Mouse (Mus musculus): ENCODE measurements at regions not wholly inside any gene's neighbourhood (a gene's known extent, or its start where the extent isn't known, plus 50 kb on each side); places are given as distances from the start of the nearest gene placed in this dataset.
A peak's percentile ranks its signal among the peaks of the same experiment; 100 is the strongest.

GRCm38 (mm10) chr19:15827120-15827989 lies 119.8 kb downstream of the Psat1 start:
- H3K36me3 ChIP-seq = no peaks in the 10 kb centered on the region
- no peaks in the 10 kb centered on the region for H3K27me3 ChIP-seq
- 0 out of 2 replicates have a peak overlapping the region, but pooled peaks have one; percentile 10 for H3K4me2 ChIP-seq
- H3K4me3 ChIP-seq (replicated peaks) = no peak overlapping the region
- 16% methylated on average over 9 of the region's 9 CpGs for WGBS
- H3K9ac ChIP-seq (replicated peaks) = no peak overlapping the region
- peak; percentile 88 for ATAC-seq (ENCODE audit: insufficient number of reproducible peaks, insufficient read depth, low FRiP score, low TSS enrichment, low read depth)
- peaks cover 32% of the 10 kb centered on the region for H3K4me1 ChIP-seq (replicated peaks)
- no peaks in the 10 kb centered on the region for H3K9me3 ChIP-seq
- peak overlapping the region; percentile 94 for H3K27ac ChIP-seq

- H3K4me2 ChIP-seq = no peak overlapping the region
- 74% methylated on average over 6 of the region's 6 CpGs for WGBS
- H3K36me3 ChIP-seq = no peaks in the 10 kb centered on the region
- no peak overlapping the region for H3K27ac ChIP-seq
- H3K27me3 ChIP-seq = no peaks in the 10 kb centered on the region
- ATAC-seq (ENCODE audit: insufficient number of reproducible peaks, insufficient read depth, low FRiP score, low TSS enrichment, low read depth) = no peak
- H3K4me3 ChIP-seq (replicated peaks) = no peak overlapping the region
- H3K4me1 ChIP-seq (replicated peaks) = peaks cover 21% of the 10 kb centered on the region
- no peaks in the 10 kb centered on the region for H3K9me3 ChIP-seq
- no peak overlapping the region for H3K9ac ChIP-seq (replicated peaks)
Observed at GRCm38 (mm10) chr19:15823688-15824371, 123.3 kb downstream of the Psat1 start.

GRCm38 (mm10) chr19:15820020-15820419 lies 127.1 kb downstream of the Psat1 start:
- no peaks in the 10 kb centered on the region for H3K4me1 ChIP-seq (replicated peaks)
- H3K9ac ChIP-seq (replicated peaks) = no peak overlapping the region
- 23% methylated on average over 7 of the region's 7 CpGs for WGBS
- no peak overlapping the region for H3K4me3 ChIP-seq (replicated peaks)
- 0 out of 2 replicates have a peak, but pooled peaks cover 3% of the 10 kb centered on the region for H3K9me3 ChIP-seq
- H3K27ac ChIP-seq = no peak overlapping the region
- H3K4me2 ChIP-seq = no peak overlapping the region
- ATAC-seq (ENCODE audit: insufficient number of reproducible peaks, insufficient read depth, low FRiP score, low TSS enrichment, low read depth) = no peak
- H3K27me3 ChIP-seq = no peaks in the 10 kb centered on the region
- H3K36me3 ChIP-seq = no peaks in the 10 kb centered on the region

- ATAC-seq (ENCODE audit: insufficient number of reproducible peaks, insufficient read depth, low FRiP score, low TSS enrichment, low read depth) = no peak
- Histone ChIP-seq H3K9me3 (peaks cover 8% of the 10 kb centered on the region; the same call in 1 of the 2 replicates), H3K4me2 (no peak overlapping the region), H3K4me3 (replicated peaks) (no peak overlapping the region), H3K36me3 (no peaks in the 10 kb centered on the region), H3K27me3 (no peaks in the 10 kb centered on the region), H3K4me1 (replicated peaks) (no peaks in the 10 kb centered on the region), H3K9ac (replicated peaks) (no peak overlapping the region), H3K27ac (no peak overlapping the region)
- 73% methylated on average over 6 of the region's 6 CpGs for WGBS
Observed at GRCm38 (mm10) chr19:15815166-15815565, 132.0 kb downstream of the Psat1 start.

GRCm38 (mm10) chr19:15809008-15809407 lies 138.1 kb downstream of the Psat1 start:
- Histone ChIP-seq H3K4me3 (replicated peaks) (no peak overlapping the region), H3K9me3 (peaks cover 5% of the 10 kb centered on the region; the same call in 1 of the 2 replicates), H3K36me3 (no peaks in the 10 kb centered on the region), H3K9ac (replicated peaks) (no peak overlapping the region), H3K27me3 (peaks cover 18% of the 10 kb centered on the region), H3K4me2 (no peak overlapping the region), H3K4me1 (replicated peaks) (peaks cover 2% of the 10 kb centered on the region; the same call in 1 of the 2 replicates), H3K27ac (no peak overlapping the region)
- ATAC-seq (ENCODE audit: insufficient number of reproducible peaks, insufficient read depth, low FRiP score, low TSS enrichment, low read depth) = no peak
- WGBS = 89% methylated on average over 5 of the region's 5 CpGs

- Histone ChIP-seq H3K36me3 (no peaks in the 10 kb centered on the region), H3K4me3 (replicated peaks) (no peak overlapping the region), H3K27me3 (peaks cover 18% of the 10 kb centered on the region), H3K9ac (replicated peaks) (no peak overlapping the region), H3K9me3 (peaks cover 5% of the 10 kb centered on the region; the same call in 1 of the 2 replicates), H3K4me1 (replicated peaks) (peaks cover 11% of the 10 kb centered on the region), H3K4me2 (no peak overlapping the region), H3K27ac (no peak overlapping the region)
- ATAC-seq (ENCODE audit: insufficient number of reproducible peaks, insufficient read depth, low FRiP score, low TSS enrichment, low read depth) = no peak
- 84% methylated on average over 2 of the region's 2 CpGs for WGBS
Observed at GRCm38 (mm10) chr19:15807681-15808080, 139.5 kb downstream of the Psat1 start.

- H3K9me3 ChIP-seq = no peaks in the 10 kb centered on the region
- H3K9ac ChIP-seq (replicated peaks) = no peak overlapping the region
- no peaks in the 10 kb centered on the region for H3K36me3 ChIP-seq
- 18% methylated on average over 8 of the region's 8 CpGs for WGBS
- H3K27ac ChIP-seq = no peak overlapping the region
- no peak for ATAC-seq (ENCODE audit: insufficient number of reproducible peaks, insufficient read depth, low FRiP score, low TSS enrichment, low read depth)
- H3K4me2 ChIP-seq = no peak overlapping the region
- peaks cover 21% of the 10 kb centered on the region for H3K27me3 ChIP-seq
- no peak overlapping the region for H3K4me3 ChIP-seq (replicated peaks)
- H3K4me1 ChIP-seq (replicated peaks) = peaks cover 29% of the 10 kb centered on the region
Observed at GRCm38 (mm10) chr19:15803131-15803889, 143.8 kb downstream of the Psat1 start.

- H3K27ac ChIP-seq = no peak overlapping the region
Observed at GRCm38 (mm10) chr19:15802641-15803040, 144.5 kb downstream of the Psat1 start.

GRCm38 (mm10) chr19:15801811-15802486 lies 145.2 kb downstream of the Psat1 start:
- Histone ChIP-seq H3K27ac (0 out of 2 replicates have a peak overlapping the region, but pooled peaks have one; percentile 32), H3K27me3 (peaks cover 23% of the 10 kb centered on the region), H3K4me3 (replicated peaks) (peak overlapping the region; percentile 34), H3K4me1 (replicated peaks) (peaks cover 41% of the 10 kb centered on the region), H3K36me3 (no peaks in the 10 kb centered on the region), H3K9ac (replicated peaks) (peak overlapping the region; percentile 18; the same call in 1 of the 2 replicates), H3K9me3 (no peaks in the 10 kb centered on the region), H3K4me2 (peak overlapping the region; percentile 66)
- 5% methylated on average over 17 of the region's 17 CpGs for WGBS
- peak; percentile 50 for ATAC-seq (ENCODE audit: insufficient number of reproducible peaks, insufficient read depth, low FRiP score, low TSS enrichment, low read depth)

More at GRCm38 (mm10) chr19:15802641-15803040, 144.5 kb downstream of the Psat1 start:
- no peak for ATAC-seq (ENCODE audit: insufficient number of reproducible peaks, insufficient read depth, low FRiP score, low TSS enrichment, low read depth)
- Histone ChIP-seq H3K4me2 (0 out of 2 replicates have a peak overlapping the region, but pooled peaks have one; percentile 66), H3K4me1 (replicated peaks) (peaks cover 35% of the 10 kb centered on the region), H3K9ac (replicated peaks) (no peak overlapping the region), H3K4me3 (replicated peaks) (no peak overlapping the region), H3K36me3 (no peaks in the 10 kb centered on the region), H3K9me3 (no peaks in the 10 kb centered on the region), H3K27me3 (peaks cover 24% of the 10 kb centered on the region)
- WGBS = 69% methylated on average over 5 of the region's 5 CpGs

- peak; percentile 56; the same call in 1 of the 2 replicates for ATAC-seq (ENCODE audit: insufficient number of reproducible peaks, insufficient read depth, low FRiP score, low TSS enrichment, low read depth)
- H3K4me3 ChIP-seq (replicated peaks) = peak overlapping the region; percentile 34
- H3K27me3 ChIP-seq = peaks cover 21% of the 10 kb centered on the region
- H3K9ac ChIP-seq (replicated peaks) = peak overlapping the region; percentile 18; the same call in 1 of the 2 replicates
- 17% methylated on average over 16 of the region's 16 CpGs for WGBS
- no peaks in the 10 kb centered on the region for H3K9me3 ChIP-seq
- peaks cover 47% of the 10 kb centered on the region for H3K4me1 ChIP-seq (replicated peaks)
- peak overlapping the region; percentile 66 for H3K4me2 ChIP-seq
- H3K27ac ChIP-seq = peak overlapping the region; percentile 32; the same call in 1 of the 2 replicates
- no peaks in the 10 kb centered on the region for H3K36me3 ChIP-seq
Observed at GRCm38 (mm10) chr19:15800856-15801706, 146.1 kb downstream of the Psat1 start.

All from limb, embryonic 12.5 days (tissue).